Mouse (Mus musculus): Measurements from ENCODE around the gene Gm37240. TPM values are rescaled to one million over a fixed set of nuclear protein-coding genes. Genes with fewer than 3 reads are reported as not detected.
A peak's percentile ranks its signal among the peaks of the same experiment; 100 is the strongest.

Gene Gm37240
- polyA plus RNA-seq, 1 experiment from 2014 or later: 11.4 TPM

- Histone ChIP-seq H3K4me3 (replicated peaks; ENCODE audit: low read length) (no peak overlapping the region), H3K4me1 (ENCODE audit: control insufficient read depth, insufficient read depth, low read length) (no peaks in the 10 kb centered on the region), H3K9ac (ENCODE audit: low read length) (no peak overlapping the region), H3K36me3 (ENCODE audit: control insufficient read depth, insufficient read depth, low read length) (0 out of 2 replicates have a peak, but pooled peaks cover 3% of the 10 kb centered on the region), H3K4me2 (ENCODE audit: low read depth, low read length) (no peak overlapping the region), H3K27ac (ENCODE audit: low read length) (no peak overlapping the region), H3K9me3 (replicated peaks; ENCODE audit: control insufficient read depth, low read length) (no peaks in the 10 kb centered on the region), H3K27me3 (ENCODE audit: control insufficient read depth, insufficient read depth, low read length) (no peaks in the 10 kb centered on the region)
- 84% methylated on average over 8 of the region's 8 CpGs for WGBS
- ATAC-seq (ENCODE audit: insufficient read depth, low FRiP score): no peak
Measured at GRCm38 (mm10) chr3:84955011-84955775, 932.1 kb downstream of the Gm37240 start.

GRCm38 (mm10) chr3:84952585-84953187 lies 934.6 kb downstream of the Gm37240 start:
- H3K27ac ChIP-seq (ENCODE audit: low read length): peak overlapping the region; percentile 85

GRCm38 (mm10) chr3:84952135-84952534 lies 935.2 kb downstream of the Gm37240 start:
- peak overlapping the region; percentile 66 for H3K9ac ChIP-seq (ENCODE audit: low read length)
- no peaks in the 10 kb centered on the region for H3K36me3 ChIP-seq (ENCODE audit: control insufficient read depth, insufficient read depth, low read length)
- peak overlapping the region; percentile 52 for H3K4me3 ChIP-seq (replicated peaks; ENCODE audit: low read length)
- H3K4me1 ChIP-seq (ENCODE audit: control insufficient read depth, insufficient read depth, low read length): no peaks in the 10 kb centered on the region
- H3K27ac ChIP-seq (ENCODE audit: low read length): peak overlapping the region; percentile 85
- ATAC-seq (ENCODE audit: insufficient read depth, low FRiP score): peak; percentile 95
- no peaks in the 10 kb centered on the region for H3K27me3 ChIP-seq (ENCODE audit: control insufficient read depth, insufficient read depth, low read length)
- no peaks in the 10 kb centered on the region for H3K9me3 ChIP-seq (replicated peaks; ENCODE audit: control insufficient read depth, low read length)
- WGBS: 13% methylated on average over 13 of the region's 13 CpGs
- peak overlapping the region; percentile 56 for H3K4me2 ChIP-seq (ENCODE audit: low read depth, low read length)

More at GRCm38 (mm10) chr3:84952585-84953187, 934.6 kb downstream of the Gm37240 start:
- no peaks in the 10 kb centered on the region for H3K4me1 ChIP-seq (ENCODE audit: control insufficient read depth, insufficient read depth, low read length)
- H3K9ac ChIP-seq (ENCODE audit: low read length): peak overlapping the region; percentile 66
- peak overlapping the region; percentile 56 for H3K4me2 ChIP-seq (ENCODE audit: low read depth, low read length)
- WGBS: 47% methylated on average over 7 of the region's 7 CpGs
- no peaks in the 10 kb centered on the region for H3K9me3 ChIP-seq (replicated peaks; ENCODE audit: control insufficient read depth, low read length)
- H3K27me3 ChIP-seq (ENCODE audit: control insufficient read depth, insufficient read depth, low read length): no peaks in the 10 kb centered on the region
- ATAC-seq (ENCODE audit: insufficient read depth, low FRiP score): no peak
- H3K36me3 ChIP-seq (ENCODE audit: control insufficient read depth, insufficient read depth, low read length): no peaks in the 10 kb centered on the region
- H3K4me3 ChIP-seq (replicated peaks; ENCODE audit: low read length): peak overlapping the region; percentile 52

- no peaks in the 10 kb centered on the region for H3K9me3 ChIP-seq (replicated peaks; ENCODE audit: control insufficient read depth, low read length)
- no peaks in the 10 kb centered on the region for H3K4me1 ChIP-seq (ENCODE audit: control insufficient read depth, insufficient read depth, low read length)
- peak overlapping the region; percentile 66 for H3K9ac ChIP-seq (ENCODE audit: low read length)
- no peaks in the 10 kb centered on the region for H3K36me3 ChIP-seq (ENCODE audit: control insufficient read depth, insufficient read depth, low read length)
- ATAC-seq (ENCODE audit: insufficient read depth, low FRiP score): no peak
- H3K4me2 ChIP-seq (ENCODE audit: low read depth, low read length): peak overlapping the region; percentile 56
- H3K27ac ChIP-seq (ENCODE audit: low read length): peak overlapping the region; percentile 85; the same call in 1 of the 2 replicates
- 27% methylated on average over 2 of the region's 2 CpGs for WGBS
- peak overlapping the region; percentile 52 for H3K4me3 ChIP-seq (replicated peaks; ENCODE audit: low read length)
- H3K27me3 ChIP-seq (ENCODE audit: control insufficient read depth, insufficient read depth, low read length): no peaks in the 10 kb centered on the region
Measured at GRCm38 (mm10) chr3:84951698-84952097, 935.6 kb downstream of the Gm37240 start.

- Histone ChIP-seq H3K27me3 (ENCODE audit: control insufficient read depth, insufficient read depth, low read length) (no peaks in the 10 kb centered on the region), H3K4me1 (ENCODE audit: control insufficient read depth, insufficient read depth, low read length) (no peaks in the 10 kb centered on the region), H3K9me3 (replicated peaks; ENCODE audit: control insufficient read depth, low read length) (no peaks in the 10 kb centered on the region), H3K36me3 (ENCODE audit: control insufficient read depth, insufficient read depth, low read length) (no peaks in the 10 kb centered on the region), H3K9ac (ENCODE audit: low read length) (no peak overlapping the region), H3K4me3 (replicated peaks; ENCODE audit: low read length) (no peak overlapping the region), H3K4me2 (ENCODE audit: low read depth, low read length) (no peak overlapping the region), H3K27ac (ENCODE audit: low read length) (no peak overlapping the region)
- no peak for ATAC-seq (ENCODE audit: insufficient read depth, low FRiP score)
- 65% methylated on average over 4 of the region's 4 CpGs for WGBS
Measured at GRCm38 (mm10) chr3:84949387-84949786, 937.9 kb downstream of the Gm37240 start.

GRCm38 (mm10) chr3:84946381-84946780 lies 940.9 kb downstream of the Gm37240 start:
- WGBS: 84% methylated on average over 1 of the region's 1 CpGs
- no peak overlapping the region for H3K4me3 ChIP-seq (replicated peaks; ENCODE audit: low read length)
- H3K36me3 ChIP-seq (ENCODE audit: control insufficient read depth, insufficient read depth, low read length): no peaks in the 10 kb centered on the region
- no peak overlapping the region for H3K4me2 ChIP-seq (ENCODE audit: low read depth, low read length)
- H3K9ac ChIP-seq (ENCODE audit: low read length): no peak overlapping the region
- no peaks in the 10 kb centered on the region for H3K4me1 ChIP-seq (ENCODE audit: control insufficient read depth, insufficient read depth, low read length)
- no peaks in the 10 kb centered on the region for H3K27me3 ChIP-seq (ENCODE audit: control insufficient read depth, insufficient read depth, low read length)
- ATAC-seq (ENCODE audit: insufficient read depth, low FRiP score): no peak
- H3K9me3 ChIP-seq (replicated peaks; ENCODE audit: control insufficient read depth, low read length): no peaks in the 10 kb centered on the region
- H3K27ac ChIP-seq (ENCODE audit: low read length): no peak overlapping the region

GRCm38 (mm10) chr3:84944933-84945332 lies 942.4 kb downstream of the Gm37240 start:
- no peak overlapping the region for H3K4me2 ChIP-seq (ENCODE audit: low read depth, low read length)
- H3K9me3 ChIP-seq (replicated peaks; ENCODE audit: control insufficient read depth, low read length): no peaks in the 10 kb centered on the region
- H3K36me3 ChIP-seq (ENCODE audit: control insufficient read depth, insufficient read depth, low read length): no peaks in the 10 kb centered on the region
- H3K27me3 ChIP-seq (ENCODE audit: control insufficient read depth, insufficient read depth, low read length): no peaks in the 10 kb centered on the region
- ATAC-seq (ENCODE audit: insufficient read depth, low FRiP score): no peak
- WGBS: 90% methylated on average over 3 of the region's 3 CpGs
- H3K4me3 ChIP-seq (replicated peaks; ENCODE audit: low read length): no peak overlapping the region
- no peak overlapping the region for H3K9ac ChIP-seq (ENCODE audit: low read length)
- H3K4me1 ChIP-seq (ENCODE audit: control insufficient read depth, insufficient read depth, low read length): no peaks in the 10 kb centered on the region
- H3K27ac ChIP-seq (ENCODE audit: low read length): no peak overlapping the region

GRCm38 (mm10) chr3:84937360-84938355 lies 949.7 kb downstream of the Gm37240 start:
- Histone ChIP-seq H3K27ac (ENCODE audit: low read length) (no peak overlapping the region), H3K27me3 (ENCODE audit: control insufficient read depth, insufficient read depth, low read length) (no peaks in the 10 kb centered on the region), H3K9ac (ENCODE audit: low read length) (no peak overlapping the region), H3K4me3 (replicated peaks; ENCODE audit: low read length) (no peak overlapping the region), H3K4me1 (ENCODE audit: control insufficient read depth, insufficient read depth, low read length) (no peaks in the 10 kb centered on the region; the same call in 1 of the 2 replicates), H3K9me3 (replicated peaks; ENCODE audit: control insufficient read depth, low read length) (no peaks in the 10 kb centered on the region), H3K4me2 (ENCODE audit: low read depth, low read length) (no peak overlapping the region), H3K36me3 (ENCODE audit: control insufficient read depth, insufficient read depth, low read length) (no peaks in the 10 kb centered on the region)
- ATAC-seq (ENCODE audit: insufficient read depth, low FRiP score): peak; percentile 86
- 59% methylated on average over 12 of the region's 12 CpGs for WGBS
